Mouse (Mus musculus): ENCODE measurements at regions not wholly inside any gene's neighbourhood (a gene's known extent, or its start where the extent isn't known, plus 50 kb on each side); places are given as distances from the start of the nearest gene placed in this dataset.

- Histone ChIP-seq H3K9ac (replicated peaks) (no peak overlapping the region), H3K27me3 (no peaks in the 10 kb centered on the region), H3K4me1 (no peaks in the 10 kb centered on the region), H3K4me3 (no peak overlapping the region), H3K36me3 (no peaks in the 10 kb centered on the region), H3K4me2 (replicated peaks) (no peak overlapping the region), H3K9me3 (no peaks in the 10 kb centered on the region), H3K27ac (replicated peaks) (no peak overlapping the region)
- WGBS = 94% methylated on average over 3 of the region's 3 CpGs
- no peak for ATAC-seq (replicated peaks)
Measured at GRCm38 (mm10) chr11:44262571-44262970, 137.3 kb upstream of the Il12b start.

DNA sequence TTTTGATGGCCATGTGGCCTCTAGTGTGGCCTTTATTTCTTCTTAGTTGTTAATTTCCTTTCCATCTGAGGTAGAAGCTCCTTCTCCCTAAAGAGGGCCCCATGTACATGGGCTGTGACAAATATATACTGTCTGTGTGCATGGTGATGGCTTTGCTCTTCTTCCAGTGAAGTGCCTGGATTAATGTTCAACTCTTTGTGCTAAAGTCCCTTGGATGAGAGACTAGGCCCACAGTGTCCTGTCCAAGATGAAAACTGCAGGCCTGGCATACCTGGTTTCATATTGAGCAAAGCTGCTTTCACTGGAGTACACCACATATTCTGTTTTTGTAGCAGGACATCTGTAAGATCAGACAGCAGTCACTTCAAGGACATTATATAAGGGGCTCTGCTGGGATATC lies 127.6 kb upstream of the Il12b start:
- H3K4me3 ChIP-seq = no peak overlapping the region
- no peak overlapping the region for H3K4me2 ChIP-seq (replicated peaks)
- H3K4me1 ChIP-seq = no peaks in the 10 kb centered on the region
- H3K27ac ChIP-seq (replicated peaks) = no peak overlapping the region
- no peaks in the 10 kb centered on the region for H3K36me3 ChIP-seq
- no peak for ATAC-seq (replicated peaks)
- H3K9ac ChIP-seq (replicated peaks) = no peak overlapping the region
- no peaks in the 10 kb centered on the region for H3K9me3 ChIP-seq
- no peaks in the 10 kb centered on the region for H3K27me3 ChIP-seq

DNA sequence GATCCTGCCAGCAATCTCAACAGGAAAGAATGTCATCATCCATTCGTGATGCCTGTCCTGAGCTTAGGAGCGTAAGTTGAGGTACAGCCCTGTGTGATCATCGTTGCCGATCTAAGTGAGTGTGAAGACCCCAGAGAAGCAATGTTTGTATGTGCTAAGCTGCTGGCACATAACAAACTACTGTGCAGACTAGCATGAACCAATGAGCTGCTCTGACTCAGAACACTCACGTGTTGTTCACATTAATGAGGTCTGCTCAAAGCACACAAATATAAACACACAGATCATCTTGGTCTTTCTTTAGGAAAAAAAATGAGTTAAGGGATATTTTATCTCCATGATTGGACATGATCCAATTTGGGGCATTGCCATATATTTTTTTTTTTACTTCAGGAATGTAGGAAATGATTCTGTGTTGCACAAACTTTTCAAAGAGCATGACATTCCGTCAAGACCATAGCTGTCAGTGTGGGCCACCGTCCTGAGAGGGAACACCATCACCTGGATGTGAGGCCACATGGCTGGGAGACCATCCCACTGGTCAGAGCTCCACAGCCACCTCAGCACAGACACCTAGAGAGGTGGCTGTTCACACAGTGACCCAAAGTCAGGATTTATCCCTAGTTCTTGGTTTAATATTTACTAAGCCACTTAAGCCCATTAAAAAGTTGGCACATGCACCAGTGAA lies 121.2 kb upstream of the Il12b start:
- H3K36me3 ChIP-seq = no peaks in the 10 kb centered on the region
- 81% methylated on average over 7 of the region's 7 CpGs for WGBS
- no peaks in the 10 kb centered on the region for H3K4me1 ChIP-seq
- H3K9ac ChIP-seq (replicated peaks) = no peak overlapping the region
- no peaks in the 10 kb centered on the region for H3K9me3 ChIP-seq
- H3K27ac ChIP-seq (replicated peaks) = no peak overlapping the region
- no peak for ATAC-seq (replicated peaks)
- H3K4me2 ChIP-seq (replicated peaks) = no peak overlapping the region
- no peaks in the 10 kb centered on the region for H3K27me3 ChIP-seq
- H3K4me3 ChIP-seq = no peak overlapping the region

- 74% methylated on average over 2 of the region's 2 CpGs for WGBS
- Histone ChIP-seq H3K27me3 (no peaks in the 10 kb centered on the region), H3K27ac (replicated peaks) (no peak overlapping the region), H3K4me1 (no peaks in the 10 kb centered on the region), H3K9me3 (no peaks in the 10 kb centered on the region), H3K4me3 (no peak overlapping the region), H3K9ac (replicated peaks) (no peak overlapping the region), H3K4me2 (replicated peaks) (no peak overlapping the region), H3K36me3 (no peaks in the 10 kb centered on the region)
- no peak for ATAC-seq (replicated peaks)
Measured at GRCm38 (mm10) chr11:44285961-44286360, 113.9 kb upstream of the Il12b start.

- no peak overlapping the region for H3K4me2 ChIP-seq (replicated peaks)
- no peak overlapping the region for H3K27ac ChIP-seq (replicated peaks)
- H3K9ac ChIP-seq (replicated peaks) = no peak overlapping the region
- H3K4me1 ChIP-seq = no peaks in the 10 kb centered on the region
- WGBS = 75% methylated on average over 1 of the region's 1 CpGs
- no peak overlapping the region for H3K4me3 ChIP-seq
- H3K27me3 ChIP-seq = no peaks in the 10 kb centered on the region
- H3K36me3 ChIP-seq = no peaks in the 10 kb centered on the region
- ATAC-seq (replicated peaks) = no peak
- H3K9me3 ChIP-seq = no peaks in the 10 kb centered on the region
Measured at GRCm38 (mm10) chr11:44288825-44289224, 111.0 kb upstream of the Il12b start.

GRCm38 (mm10) chr11:44303786-44304185 lies 96.1 kb upstream of the Il12b start:
- WGBS = 91% methylated on average over 8 of the region's 8 CpGs
- H3K27ac ChIP-seq (replicated peaks) = no peak overlapping the region
- no peaks in the 10 kb centered on the region for H3K9me3 ChIP-seq
- H3K36me3 ChIP-seq = no peaks in the 10 kb centered on the region
- no peak for ATAC-seq (replicated peaks)
- H3K27me3 ChIP-seq = no peaks in the 10 kb centered on the region
- H3K4me1 ChIP-seq = no peaks in the 10 kb centered on the region
- no peak overlapping the region for H3K4me2 ChIP-seq (replicated peaks)
- H3K9ac ChIP-seq (replicated peaks) = no peak overlapping the region
- H3K4me3 ChIP-seq = no peak overlapping the region

- Histone ChIP-seq H3K9me3 (no peaks in the 10 kb centered on the region), H3K27me3 (no peaks in the 10 kb centered on the region; the same call in 1 of the 2 replicates), H3K27ac (replicated peaks) (no peak overlapping the region), H3K4me2 (replicated peaks) (no peak overlapping the region), H3K4me1 (no peaks in the 10 kb centered on the region), H3K4me3 (no peak overlapping the region), H3K9ac (replicated peaks) (no peak overlapping the region), H3K36me3 (no peaks in the 10 kb centered on the region)
- 19% methylated on average over 8 of the region's 8 CpGs for WGBS
- no peak for ATAC-seq (replicated peaks)
Measured at GRCm38 (mm10) chr11:44316061-44316460, 83.8 kb upstream of the Il12b start.

- Histone ChIP-seq H3K9me3 (no peaks in the 10 kb centered on the region), H3K27me3 (no peaks in the 10 kb centered on the region; the same call in 1 of the 2 replicates), H3K4me2 (replicated peaks) (no peak overlapping the region), H3K4me3 (no peak overlapping the region), H3K36me3 (no peaks in the 10 kb centered on the region), H3K9ac (replicated peaks) (no peak overlapping the region), H3K27ac (replicated peaks) (no peak overlapping the region), H3K4me1 (no peaks in the 10 kb centered on the region)
- 86% methylated on average over 3 of the region's 3 CpGs for WGBS
- no peak for ATAC-seq (replicated peaks)
Measured at GRCm38 (mm10) chr11:44319136-44319535, 80.7 kb upstream of the Il12b start.

DNA sequence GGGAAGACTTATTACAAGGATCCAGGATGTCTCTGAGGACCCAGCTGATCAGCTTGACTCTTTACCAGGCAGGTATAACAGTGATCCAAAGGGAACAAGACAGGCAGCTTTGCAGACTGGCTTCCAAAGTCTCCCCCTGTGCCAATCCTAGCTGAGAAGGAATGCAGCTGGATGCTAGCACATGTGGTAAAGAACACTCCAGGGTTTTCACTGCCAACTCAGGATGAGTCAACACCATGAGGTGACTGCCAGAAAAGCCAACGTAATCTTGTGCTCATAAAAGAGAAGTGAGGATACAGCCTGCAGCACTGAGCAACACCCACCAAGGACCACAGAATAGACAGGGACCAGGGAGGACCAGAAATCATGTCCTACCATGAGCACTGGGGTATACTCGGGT lies 76.5 kb upstream of the Il12b start:
- ATAC-seq (replicated peaks) = no peak
- no peaks in the 10 kb centered on the region for H3K4me1 ChIP-seq
- H3K9me3 ChIP-seq = no peaks in the 10 kb centered on the region
- no peaks in the 10 kb centered on the region for H3K27me3 ChIP-seq
- no peak overlapping the region for H3K9ac ChIP-seq (replicated peaks)
- no peak overlapping the region for H3K4me3 ChIP-seq
- H3K36me3 ChIP-seq = no peaks in the 10 kb centered on the region
- WGBS = 79% methylated on average over 2 of the region's 2 CpGs
- no peak overlapping the region for H3K4me2 ChIP-seq (replicated peaks)
- no peak overlapping the region for H3K27ac ChIP-seq (replicated peaks)

- H3K4me1 ChIP-seq = no peaks in the 10 kb centered on the region
- H3K4me3 ChIP-seq = no peak overlapping the region
- 90% methylated on average over 4 of the region's 4 CpGs for WGBS
- no peak overlapping the region for H3K9ac ChIP-seq (replicated peaks)
- H3K27ac ChIP-seq (replicated peaks) = no peak overlapping the region
- ATAC-seq (replicated peaks) = no peak
- H3K27me3 ChIP-seq = no peaks in the 10 kb centered on the region
- H3K36me3 ChIP-seq = no peaks in the 10 kb centered on the region
- no peak overlapping the region for H3K4me2 ChIP-seq (replicated peaks)
- H3K9me3 ChIP-seq = no peaks in the 10 kb centered on the region
Measured at GRCm38 (mm10) chr11:44325066-44325465, 74.8 kb upstream of the Il12b start.

DNA sequence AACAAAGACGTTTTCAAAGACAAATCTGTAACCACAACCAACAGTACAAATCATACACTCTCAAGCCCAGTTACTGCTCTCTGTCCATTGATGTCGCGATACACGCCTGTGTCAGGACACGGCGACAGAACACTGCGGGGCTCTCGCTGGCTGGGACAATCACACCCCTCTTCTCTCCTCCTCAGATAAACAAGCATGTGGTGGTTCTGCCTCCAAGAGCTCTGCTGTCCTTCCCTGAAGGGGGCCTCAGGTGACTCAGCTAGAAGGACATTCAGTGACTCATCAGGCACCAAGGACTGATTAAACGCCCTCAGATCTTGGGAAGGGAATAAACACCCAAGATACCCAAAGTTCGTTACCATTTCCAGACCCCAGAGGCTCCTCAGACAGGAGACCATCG lies 74.3 kb upstream of the Il12b start:
- Histone ChIP-seq H3K27me3 (no peaks in the 10 kb centered on the region), H3K4me2 (replicated peaks) (no peak overlapping the region), H3K27ac (replicated peaks) (no peak overlapping the region), H3K9me3 (no peaks in the 10 kb centered on the region), H3K9ac (replicated peaks) (no peak overlapping the region), H3K4me3 (no peak overlapping the region), H3K36me3 (no peaks in the 10 kb centered on the region), H3K4me1 (no peaks in the 10 kb centered on the region)
- 90% methylated on average over 11 of the region's 11 CpGs for WGBS
- ATAC-seq (replicated peaks) = no peak

GRCm38 (mm10) chr11:44329503-44329902 lies 70.4 kb upstream of the Il12b start:
- Histone ChIP-seq H3K27ac (replicated peaks) (no peak overlapping the region), H3K9ac (replicated peaks) (no peak overlapping the region), H3K27me3 (no peaks in the 10 kb centered on the region), H3K36me3 (no peaks in the 10 kb centered on the region), H3K4me2 (replicated peaks) (no peak overlapping the region), H3K4me1 (no peaks in the 10 kb centered on the region), H3K9me3 (no peaks in the 10 kb centered on the region), H3K4me3 (no peak overlapping the region)
- no peak for ATAC-seq (replicated peaks)
- 83% methylated on average over 4 of the region's 4 CpGs for WGBS

- WGBS = 49% methylated on average over 6 of the region's 6 CpGs
- H3K36me3 ChIP-seq = no peaks in the 10 kb centered on the region
- no peaks in the 10 kb centered on the region for H3K27me3 ChIP-seq
- no peak for ATAC-seq (replicated peaks)
- no peak overlapping the region for H3K4me2 ChIP-seq (replicated peaks)
- no peaks in the 10 kb centered on the region for H3K9me3 ChIP-seq
- H3K9ac ChIP-seq (replicated peaks) = no peak overlapping the region
- no peak overlapping the region for H3K27ac ChIP-seq (replicated peaks)
- no peaks in the 10 kb centered on the region for H3K4me1 ChIP-seq
- H3K4me3 ChIP-seq = no peak overlapping the region
Measured at GRCm38 (mm10) chr11:44330438-44330837, 69.4 kb upstream of the Il12b start.

Data from forebrain, embryonic 15.5 days (tissue).